Comparison of ENCODE assay signal across 8 mouse cellular contexts in genomic region chr7:45339410-45340065, GRCm38 (mm10). TPM values are rescaled to one million over a fixed set of nuclear protein-coding genes. Genes with fewer than 3 reads are reported as not detected.
DNase-seq lines count a peak whose midpoint lies in the region; ATAC-seq and TF ChIP-seq lines count a peak whose summit lies in the region.

No protein-coding gene starts in this region.

- no peaks in the 10 kb centered on the region for H3K36me3 ChIP-seq in thymus, adult 2 months (ENCODE audit: control insufficient read depth, insufficient read depth, low read length)
- no peaks in the 10 kb centered on the region for H3K36me3 ChIP-seq in intestine, embryonic 15.5 days
- no peaks in the 10 kb centered on the region for H3K36me3 ChIP-seq in liver, postnatal 0 days (replicated peaks; ENCODE audit: insufficient read depth, low read length)
- peaks cover 3% of the 10 kb centered on the region; the same call in 1 of the 2 replicates for H3K36me3 ChIP-seq in neural tube, embryonic 12.5 days

- peaks cover 12% of the 10 kb centered on the region; the same call in 1 of the 2 replicates for H3K27me3 ChIP-seq in thymus, adult 2 months (ENCODE audit: control insufficient read depth, insufficient read depth, low read length)
- 0 out of 2 replicates have a peak, but pooled peaks cover 3% of the 10 kb centered on the region for H3K27me3 ChIP-seq in intestine, embryonic 15.5 days (replicated peaks)
- peaks cover 43% of the 10 kb centered on the region for H3K27me3 ChIP-seq in liver, postnatal 0 days (ENCODE audit: insufficient read depth, low read length)
- H3K27me3 ChIP-seq in neural tube, embryonic 12.5 days (replicated peaks) = peaks cover 9% of the 10 kb centered on the region

- H3K9me3 ChIP-seq in intestine, embryonic 15.5 days = no peaks in the 10 kb centered on the region
- H3K9me3 ChIP-seq in liver, postnatal 0 days (ENCODE audit: low read length) = no peaks in the 10 kb centered on the region
- no peaks in the 10 kb centered on the region for H3K9me3 ChIP-seq in neural tube, embryonic 12.5 days

- 1% methylated on average over 39 of the region's 39 CpGs for WGBS in thymus, adult 2 months
- under 1% methylated on average over 37 of the region's 39 CpGs for WGBS in intestine, embryonic 15.5 days
- WGBS in liver, postnatal 0 days (ENCODE audit: insufficient replicate concordance) = under 1% methylated on average over 37 of the region's 39 CpGs
- WGBS in neural tube, embryonic 12.5 days = under 1% methylated on average over 37 of the region's 39 CpGs

- no peak overlapping the region for H3K27ac ChIP-seq in thymus, adult 2 months (ENCODE audit: control insufficient read depth, insufficient read depth, low read length)
- H3K27ac ChIP-seq in intestine, embryonic 15.5 days = peak overlapping the region; percentile 71
- no peak overlapping the region for H3K27ac ChIP-seq in liver, postnatal 0 days (ENCODE audit: low read depth)
- no peak overlapping the region for H3K27ac ChIP-seq in neural tube, embryonic 12.5 days

- TF ChIP-seq POLR2A in thymus, adult 2 months (IDR thresholded peaks at IDR 0.05; ENCODE audit: control insufficient read depth, extremely low read depth, insufficient read depth, low read length, poor library complexity) = no peak

- H3K4me3 ChIP-seq in thymus, adult 2 months (ENCODE audit: control insufficient read depth, insufficient read depth, low read length) = peak overlapping the region; percentile 10; the same call in 1 of the 2 replicates
- H3K4me3 ChIP-seq in intestine, embryonic 15.5 days (replicated peaks) = peak overlapping the region; percentile 56
- peak overlapping the region; percentile 40 for H3K4me3 ChIP-seq in liver, postnatal 0 days (ENCODE audit: low read depth, low read length)
- peak overlapping the region; percentile 49 for H3K4me3 ChIP-seq in neural tube, embryonic 12.5 days

- intact Hi-C loops in gastrocnemius, postnatal 14 days (cut with DNase I; ENCODE audit: low total_unique reads) = loop anchor here (5.0 kb wide), 1 partner anchor 37 kb away; no protein-coding TSS in a partner anchor

- peak; percentile 82 for ATAC-seq in intestine, embryonic 15.5 days
- ATAC-seq in liver, postnatal 0 days = peak; percentile 75
- ATAC-seq in neural tube, embryonic 12.5 days (ENCODE audit: low FRiP score, low read depth) = peak; percentile 85

- peak overlapping the region; percentile 92 for H3K4me2 ChIP-seq in intestine, embryonic 15.5 days (replicated peaks)
- peak overlapping the region; percentile 74 for H3K4me2 ChIP-seq in liver, postnatal 0 days (ENCODE audit: low read depth, low read length)
- peak overlapping the region; percentile 93 for H3K4me2 ChIP-seq in neural tube, embryonic 12.5 days (replicated peaks)

- peaks cover 25% of the 10 kb centered on the region for H3K4me1 ChIP-seq in thymus, adult 2 months (replicated peaks; ENCODE audit: control insufficient read depth, insufficient read depth, low read length)
- peaks cover 45% of the 10 kb centered on the region for H3K4me1 ChIP-seq in intestine, embryonic 15.5 days (replicated peaks)
- H3K4me1 ChIP-seq in liver, postnatal 0 days (ENCODE audit: insufficient read depth) = peaks cover 34% of the 10 kb centered on the region
- peaks cover 41% of the 10 kb centered on the region for H3K4me1 ChIP-seq in neural tube, embryonic 12.5 days

- H3K9ac ChIP-seq in intestine, embryonic 15.5 days = peak overlapping the region; percentile 60
- H3K9ac ChIP-seq in liver, postnatal 0 days (replicated peaks) = peak overlapping the region; percentile 57; the same call in 1 of the 2 replicates
- H3K9ac ChIP-seq in neural tube, embryonic 12.5 days = peak overlapping the region; percentile 67

- TF ChIP-seq CTCF in thymus, adult 2 months (IDR thresholded peaks at IDR 0.05; ENCODE audit: borderline replicate concordance, control insufficient read depth, extremely low read depth, insufficient read depth, low read length, poor library complexity) = no peak
- TF ChIP-seq CTCF in liver, postnatal 0 days (IDR thresholded peaks at IDR 0.05; ENCODE audit: low read depth) = peak; percentile 52

- 0 out of 2 replicates have a peak, but pooled peaks have one; percentile 40 for TF ChIP-seq EP300 in liver, postnatal 0 days (IDR thresholded peaks at IDR 0.05; ENCODE audit: low read depth)

- DNase-seq in thymus, adult 2 months = peak; percentile 25
- no peak for DNase-seq in thymus, postnatal 0 days (ENCODE audit: low spot score)
- peak; percentile 73 to 75 for DNase-seq in cerebellum, postnatal 14 days
- peak; percentile 66 for DNase-seq in gastrocnemius, postnatal 14 days
- DNase-seq in liver, postnatal 0 days = peak; percentile 75
- DNase-seq in thymus, postnatal 36 days = peak; percentile 28 to 41

RNA-seq across cellular contexts. Expression of gene Hrc, which starts 4.4 kb away (rescaled TPM):
- 0.56 and 9.1 TPM in 2 replicates for polyA plus RNA-seq in thymus, adult 2 months (2012; rRNA removed)
- polyA plus RNA-seq in thymus, postnatal 0 days (2015; fragmentation: Nextera tagmentation; extraction: Ambion mirVana) = 0.08 and 0.09 TPM in 2 replicates
- total RNA-seq in gastrocnemius, postnatal 14 days (2021) = 100 to 1,000 TPM; 711 to 744 TPM
- 0.97 and 1.2 TPM in 2 replicates for polyA plus RNA-seq in intestine, embryonic 15.5 days (2015; fragmentation: Nextera tagmentation; extraction: Ambion mirVana)
- polyA plus RNA-seq in liver, postnatal 0 days (2015; fragmentation: Nextera tagmentation; extraction: Ambion mirVana) = 0.05 and 0.31 TPM in 2 replicates
- 0.46 and 0.77 TPM in 2 replicates for polyA plus RNA-seq in neural tube, embryonic 12.5 days (2016; fragmentation: Nextera tagmentation; extraction: Ambion mirVana)

RNA-seq across cellular contexts. Expression of gene Trpm4, which starts 6.0 kb away (rescaled TPM):
- polyA plus RNA-seq in thymus, adult 2 months (2012; rRNA removed) = 12.1 and 12.9 TPM in 2 replicates
- polyA plus RNA-seq in thymus, postnatal 0 days (2015; fragmentation: Nextera tagmentation; extraction: Ambion mirVana) = 4.9 and 5.2 TPM in 2 replicates
- 10 to 100 TPM; 23.5 to 24.5 TPM for total RNA-seq in gastrocnemius, postnatal 14 days (2021)
- 20.4 and 29.1 TPM in 2 replicates for polyA plus RNA-seq in intestine, embryonic 15.5 days (2015; fragmentation: Nextera tagmentation; extraction: Ambion mirVana)
- polyA plus RNA-seq in liver, postnatal 0 days (2015; fragmentation: Nextera tagmentation; extraction: Ambion mirVana) = 6.9 and 7.0 TPM in 2 replicates
- 9.6 and 11.0 TPM in 2 replicates for polyA plus RNA-seq in neural tube, embryonic 12.5 days (2016; fragmentation: Nextera tagmentation; extraction: Ambion mirVana)

RNA-seq across cellular contexts. Expression of gene Ppfia3, which starts 27.3 kb away (rescaled TPM):
- 0.65 and 0.89 TPM in 2 replicates for polyA plus RNA-seq in thymus, adult 2 months (2012; rRNA removed)
- 0.27 and 0.49 TPM in 2 replicates for polyA plus RNA-seq in thymus, postnatal 0 days (2015; fragmentation: Nextera tagmentation; extraction: Ambion mirVana)
- total RNA-seq in gastrocnemius, postnatal 14 days (2021) = under 1 TPM; 0.69 to 0.78 TPM
- 5.6 and 6.9 TPM in 2 replicates for polyA plus RNA-seq in intestine, embryonic 15.5 days (2015; fragmentation: Nextera tagmentation; extraction: Ambion mirVana)
- polyA plus RNA-seq in liver, postnatal 0 days (2015; fragmentation: Nextera tagmentation; extraction: Ambion mirVana) = not detected in 2 replicates
- polyA plus RNA-seq in neural tube, embryonic 12.5 days (2016; fragmentation: Nextera tagmentation; extraction: Ambion mirVana) = 17.1 and 18.1 TPM in 2 replicates

RNA-seq across cellular contexts. Expression of gene Lin7b, which starts 30.8 kb away (rescaled TPM):
- 0.65 and 1.0 TPM in 2 replicates for polyA plus RNA-seq in thymus, adult 2 months (2012; rRNA removed)
- 0.49 and 0.79 TPM in 2 replicates for polyA plus RNA-seq in thymus, postnatal 0 days (2015; fragmentation: Nextera tagmentation; extraction: Ambion mirVana)
- 1 to 10 TPM in 1 of 2 experiments, under 1 TPM in 1; 0.49 to 1.6 TPM for total RNA-seq in gastrocnemius, postnatal 14 days (2021)
- polyA plus RNA-seq in intestine, embryonic 15.5 days (2015; fragmentation: Nextera tagmentation; extraction: Ambion mirVana) = 1.9 and 2.4 TPM in 2 replicates
- not detected in 2 replicates for polyA plus RNA-seq in liver, postnatal 0 days (2015; fragmentation: Nextera tagmentation; extraction: Ambion mirVana)
- 3.5 TPM in 2 replicates for polyA plus RNA-seq in neural tube, embryonic 12.5 days (2016; fragmentation: Nextera tagmentation; extraction: Ambion mirVana)

RNA-seq across cellular contexts. Expression of gene Snrnp70, which starts 56.0 kb away (rescaled TPM):
- 693 and 725 TPM in 2 replicates for polyA plus RNA-seq in thymus, adult 2 months (2012; rRNA removed)
- polyA plus RNA-seq in thymus, postnatal 0 days (2015; fragmentation: Nextera tagmentation; extraction: Ambion mirVana) = 198 and 222 TPM in 2 replicates
- total RNA-seq in gastrocnemius, postnatal 14 days (2021) = 10 to 100 TPM; 90.1 to 93.1 TPM
- 195 and 200 TPM in 2 replicates for polyA plus RNA-seq in intestine, embryonic 15.5 days (2015; fragmentation: Nextera tagmentation; extraction: Ambion mirVana)
- 53.7 and 57.2 TPM in 2 replicates for polyA plus RNA-seq in liver, postnatal 0 days (2015; fragmentation: Nextera tagmentation; extraction: Ambion mirVana)
- 269 and 286 TPM in 2 replicates for polyA plus RNA-seq in neural tube, embryonic 12.5 days (2016; fragmentation: Nextera tagmentation; extraction: Ambion mirVana)
